Mouse (Mus musculus) C3H10T1/2 (cell line): ENCODE measurements around the gene Sdc1. TPM values are rescaled to one million over a fixed set of nuclear protein-coding genes. Genes with fewer than 3 reads are reported as not detected.

ENCODE experiments used
- polyA plus RNA-seq, 2 experiments: library from polyadenylated mRNA; unstranded; fragments of >200 nt; fragmentation: generic; extraction: Trizol; gene quantifications; one replicate each; pipeline ENCODE4 v1.2.1; 2012; ENCODE audit warnings: missing spikeins in 2 of 2

The Sdc1 gene
- polyA plus RNA-seq, result 10 to 100 TPM; 35.3 to 95.5 TPM

GRCm38 (mm10) chr12:8770946-8771843, at the start of gene Sdc1:
Gene Sdc1 (plus strand): TSS chr12:8771323.

Other genes starting within 250 kb of the Sdc1 start
- under 1 TPM in 1 of 2 experiments, not detected in 1; 0.02 TPM for gene Slc7a15, start 172.3 kb upstream of the Sdc1 start, polyA plus RNA-seq
- 1 to 10 TPM; 1.2 to 9.5 TPM for gene Pum2, start 97.2 kb upstream of the Sdc1 start, polyA plus RNA-seq
- gene Laptm4a, start 150.3 kb downstream of the Sdc1 start, polyA plus RNA-seq, result 100 to 1,000 TPM in 1 of 2 experiments, 10 to 100 TPM in 1; 81.5 to 592 TPM
- gene Matn3, start 176.6 kb downstream of the Sdc1 start, polyA plus RNA-seq, result under 1 TPM; 0.01 to 0.09 TPM
- 10 to 100 TPM in 1 of 2 experiments, under 1 TPM in 1; 0.66 to 11.5 TPM for gene Wdr35, start 202.6 kb downstream of the Sdc1 start, polyA plus RNA-seq